Mouse (Mus musculus): ENCODE data around the gene Cd69. TPM values are rescaled to one million over a fixed set of nuclear protein-coding genes. Genes with fewer than 3 reads are reported as not detected.

Cd69 gene
- polyA plus RNA-seq, 1 experiment from 2014 or later: 0.11 TPM

GRCm38 (mm10) chr6:129274476-129274875, 760 bp downstream of the Cd69 start:
- 78% methylated on average over 2 of the region's 2 CpGs for WGBS
- H3K9me3 ChIP-seq: no peaks in the 10 kb centered on the region
- no peaks in the 10 kb centered on the region for H3K27me3 ChIP-seq (ENCODE audit: poor library complexity, severe bottlenecking)
- H3K4me3 ChIP-seq: no peak overlapping the region
- DNase-seq (ENCODE audit: extremely low spot score, low spot score): no peak
- no peak overlapping the region for H3K27ac ChIP-seq
- no peaks in the 10 kb centered on the region for H3K36me3 ChIP-seq (replicated peaks)
- no peaks in the 10 kb centered on the region for H3K4me1 ChIP-seq

- no peak overlapping the region for H3K27ac ChIP-seq
- no peaks in the 10 kb centered on the region for H3K27me3 ChIP-seq (ENCODE audit: poor library complexity, severe bottlenecking)
- DNase-seq (ENCODE audit: extremely low spot score, low spot score): no peak
- no peaks in the 10 kb centered on the region for H3K36me3 ChIP-seq (replicated peaks)
- no peaks in the 10 kb centered on the region for H3K4me1 ChIP-seq
- 88% methylated on average over 3 of the region's 3 CpGs for WGBS
- H3K4me3 ChIP-seq: no peak overlapping the region
- no peaks in the 10 kb centered on the region for H3K9me3 ChIP-seq
Observed at GRCm38 (mm10) chr6:129273662-129274061, 1.6 kb downstream of the Cd69 start.

GRCm38 (mm10) chr6:129266438-129267022, 8.7 kb downstream of the Cd69 start:
- no peaks in the 10 kb centered on the region for H3K27me3 ChIP-seq (ENCODE audit: poor library complexity, severe bottlenecking)
- DNase-seq (ENCODE audit: extremely low spot score, low spot score): no peak
- no peaks in the 10 kb centered on the region for H3K9me3 ChIP-seq
- no peaks in the 10 kb centered on the region for H3K36me3 ChIP-seq (replicated peaks)
- WGBS: 87% methylated on average over 1 of the region's 1 CpGs
- H3K4me3 ChIP-seq: no peak overlapping the region
- H3K27ac ChIP-seq: no peak overlapping the region
- no peaks in the 10 kb centered on the region for H3K4me1 ChIP-seq

GRCm38 (mm10) chr6:129265821-129266220, 9.4 kb downstream of the Cd69 start:
- Histone ChIP-seq H3K4me3 (no peak overlapping the region), H3K36me3 (replicated peaks) (no peaks in the 10 kb centered on the region), H3K9me3 (no peaks in the 10 kb centered on the region), H3K27ac (no peak overlapping the region), H3K27me3 (ENCODE audit: poor library complexity, severe bottlenecking) (no peaks in the 10 kb centered on the region), H3K4me1 (no peaks in the 10 kb centered on the region)
- 82% methylated on average over 3 of the region's 3 CpGs for WGBS
- DNase-seq (ENCODE audit: extremely low spot score, low spot score): no peak

GRCm38 (mm10) chr6:129260940-129261339, 14.3 kb downstream of the Cd69 start:
- no peaks in the 10 kb centered on the region; the same call in 1 of the 2 replicates for H3K9me3 ChIP-seq
- H3K27ac ChIP-seq: no peak overlapping the region
- H3K36me3 ChIP-seq (replicated peaks): no peaks in the 10 kb centered on the region
- whole genome bisulfite sequencing: 87% methylated on average over 4 of the region's 4 CpGs
- no peaks in the 10 kb centered on the region for H3K27me3 ChIP-seq (ENCODE audit: poor library complexity, severe bottlenecking)
- H3K4me1 ChIP-seq: no peaks in the 10 kb centered on the region
- no peak for DNase-seq (ENCODE audit: extremely low spot score, low spot score)
- no peak overlapping the region for H3K4me3 ChIP-seq

GRCm38 (mm10) chr6:129260034-129260433, 15.2 kb downstream of the Cd69 start:
- Histone ChIP-seq H3K9me3 (no peaks in the 10 kb centered on the region; the same call in 1 of the 2 replicates), H3K36me3 (replicated peaks) (no peaks in the 10 kb centered on the region), H3K27me3 (ENCODE audit: poor library complexity, severe bottlenecking) (no peaks in the 10 kb centered on the region), H3K4me3 (no peak overlapping the region), H3K27ac (no peak overlapping the region), H3K4me1 (no peaks in the 10 kb centered on the region)
- DNase-seq (ENCODE audit: extremely low spot score, low spot score): no peak

- Histone ChIP-seq H3K4me3 (no peak overlapping the region), H3K4me1 (no peaks in the 10 kb centered on the region), H3K36me3 (replicated peaks) (no peaks in the 10 kb centered on the region), H3K9me3 (no peaks in the 10 kb centered on the region; the same call in 1 of the 2 replicates), H3K27me3 (ENCODE audit: poor library complexity, severe bottlenecking) (no peaks in the 10 kb centered on the region), H3K27ac (no peak overlapping the region)
- no peak for DNase-seq (ENCODE audit: extremely low spot score, low spot score)
- 64% methylated on average over 7 of the region's 7 CpGs for WGBS
Observed at GRCm38 (mm10) chr6:129256018-129256417, 19.2 kb downstream of the Cd69 start.

GRCm38 (mm10) chr6:129254949-129255602, 20.2 kb downstream of the Cd69 start:
- Histone ChIP-seq H3K9me3 (no peaks in the 10 kb centered on the region; the same call in 1 of the 2 replicates), H3K36me3 (replicated peaks) (no peaks in the 10 kb centered on the region), H3K27ac (no peak overlapping the region), H3K27me3 (ENCODE audit: poor library complexity, severe bottlenecking) (no peaks in the 10 kb centered on the region), H3K4me1 (no peaks in the 10 kb centered on the region), H3K4me3 (no peak overlapping the region)
- no peak for DNase-seq (ENCODE audit: extremely low spot score, low spot score)
- WGBS: 23% methylated on average over 4 of the region's 4 CpGs

- Histone ChIP-seq H3K27ac (no peak overlapping the region), H3K9me3 (no peaks in the 10 kb centered on the region; the same call in 1 of the 2 replicates), H3K36me3 (replicated peaks) (no peaks in the 10 kb centered on the region), H3K4me1 (no peaks in the 10 kb centered on the region), H3K27me3 (ENCODE audit: poor library complexity, severe bottlenecking) (no peaks in the 10 kb centered on the region), H3K4me3 (no peak overlapping the region)
- WGBS: 85% methylated on average over 4 of the region's 4 CpGs
- DNase-seq (ENCODE audit: extremely low spot score, low spot score): no peak
Observed at GRCm38 (mm10) chr6:129254314-129254713, 20.9 kb downstream of the Cd69 start.

- Histone ChIP-seq H3K27me3 (ENCODE audit: poor library complexity, severe bottlenecking) (no peaks in the 10 kb centered on the region), H3K4me3 (no peak overlapping the region), H3K27ac (no peak overlapping the region), H3K36me3 (replicated peaks) (no peaks in the 10 kb centered on the region), H3K9me3 (no peaks in the 10 kb centered on the region), H3K4me1 (no peaks in the 10 kb centered on the region)
- no peak for DNase-seq (ENCODE audit: extremely low spot score, low spot score)
Observed at GRCm38 (mm10) chr6:129248243-129248642, 27.0 kb downstream of the Cd69 start.

GRCm38 (mm10) chr6:129246992-129247391, 28.2 kb downstream of the Cd69 start:
- WGBS: 90% methylated on average over 1 of the region's 1 CpGs
- no peaks in the 10 kb centered on the region for H3K9me3 ChIP-seq
- no peaks in the 10 kb centered on the region for H3K4me1 ChIP-seq
- no peak overlapping the region for H3K4me3 ChIP-seq
- H3K27me3 ChIP-seq (ENCODE audit: poor library complexity, severe bottlenecking): no peaks in the 10 kb centered on the region
- H3K36me3 ChIP-seq (replicated peaks): no peaks in the 10 kb centered on the region
- no peak overlapping the region for H3K27ac ChIP-seq
- no peak for DNase-seq (ENCODE audit: extremely low spot score, low spot score)

- Histone ChIP-seq H3K27me3 (ENCODE audit: poor library complexity, severe bottlenecking) (no peaks in the 10 kb centered on the region), H3K4me3 (no peak overlapping the region), H3K36me3 (replicated peaks) (no peaks in the 10 kb centered on the region), H3K4me1 (no peaks in the 10 kb centered on the region), H3K27ac (no peak overlapping the region), H3K9me3 (no peaks in the 10 kb centered on the region)
- DNase-seq (ENCODE audit: extremely low spot score, low spot score): no peak
Observed at GRCm38 (mm10) chr6:129245793-129246192, 29.4 kb downstream of the Cd69 start.

GRCm38 (mm10) chr6:129241907-129242306, 33.3 kb downstream of the Cd69 start:
- H3K9me3 ChIP-seq: no peaks in the 10 kb centered on the region
- 73% methylated on average over 6 of the region's 6 CpGs for WGBS
- H3K27ac ChIP-seq: no peak overlapping the region
- H3K36me3 ChIP-seq (replicated peaks): no peaks in the 10 kb centered on the region
- H3K27me3 ChIP-seq (ENCODE audit: poor library complexity, severe bottlenecking): no peaks in the 10 kb centered on the region
- DNase-seq (ENCODE audit: extremely low spot score, low spot score): no peak
- H3K4me3 ChIP-seq: no peak overlapping the region
- H3K4me1 ChIP-seq: peaks cover 6% of the 10 kb centered on the region

All from forebrain, embryonic 10.5 days (tissue).